Mouse (Mus musculus) liver, postnatal 0 days (tissue): Measurements from ENCODE around the gene Selenoi.

ENCODE experiments used
- CTCF ChIP-seq: sonication (generic); IDR thresholded peaks from 2 replicates; pipeline ENCODE4 v1.5.1; 2016; ENCODE audit warnings: antibody characterized with exemption, low read depth
- EP300 ChIP-seq: IDR thresholded peaks from 2 replicates; pipeline ENCODE4 v1.6.1; 2016; ENCODE audit warnings: antibody characterized with exemption, low read depth, mild to moderate bottlenecking

GRCm38 (mm10) chr5:30205493-30205892 is 26.9 kb upstream of the Selenoi start, which contains the start of gene Adgrf3:
- TF ChIP-seq EP300 (no peak), CTCF (no peak)
